Mouse (Mus musculus) cerebellum, postnatal 10 days (tissue): Measurements from ENCODE around the gene Wasf1.
A peak's percentile ranks its signal among the peaks of the same experiment; 100 is the strongest.

Source experiments
- DNase-seq, 2 experiments: peaks; one replicate each; pipeline ENCODE4 v3.0.0; 2021; ENCODE audit warnings: mixed read lengths in 2 of 2

Wasf1 gene

DNA sequence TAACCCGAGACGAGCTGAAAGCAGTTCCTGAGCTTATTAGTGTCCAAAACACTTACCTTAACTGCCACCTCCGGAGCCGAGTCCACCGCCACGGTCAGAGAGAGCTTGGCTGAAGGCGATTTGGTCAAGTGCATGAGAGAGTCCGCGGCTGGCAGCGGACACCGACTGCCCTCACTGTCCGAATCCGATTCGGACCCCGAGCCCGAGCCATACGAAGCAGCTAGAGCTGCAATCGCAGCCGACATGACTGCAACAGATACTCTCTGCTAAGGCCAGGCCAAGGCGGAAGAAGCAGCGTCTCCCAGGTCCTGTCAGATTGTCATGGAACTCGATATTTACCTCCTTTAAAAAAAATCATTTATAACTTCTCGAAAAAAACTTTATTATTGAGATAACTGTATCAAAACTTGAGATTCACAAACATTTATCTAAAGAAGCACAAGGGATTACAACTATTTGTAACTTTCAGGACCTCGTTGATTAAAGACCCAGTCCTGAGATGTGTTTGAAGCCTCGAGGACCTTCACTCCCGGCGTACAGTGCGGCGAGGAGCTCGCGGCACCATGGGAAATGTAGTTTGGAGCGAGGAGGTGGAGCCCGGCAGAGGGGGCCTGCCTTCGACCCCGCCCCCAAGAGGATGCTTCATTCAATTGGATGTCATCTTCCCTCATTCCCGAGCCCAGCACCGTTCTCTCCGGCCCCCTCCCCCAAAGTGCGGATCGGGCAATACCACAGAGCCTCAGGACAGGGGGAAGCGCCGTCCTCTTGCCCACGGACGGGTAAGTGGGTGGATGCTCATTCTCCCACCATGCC, at the start of gene Wasf1, which contains the start of gene Cdc40:
Gene Wasf1, plus strand, starts transcription at position 645 of the 813 bp plus-strand sequence.
Gene Cdc40, minus strand, starts transcription at position 481 of the 813 bp plus-strand sequence.
- DNase-seq: peak; percentile 100

DNA sequence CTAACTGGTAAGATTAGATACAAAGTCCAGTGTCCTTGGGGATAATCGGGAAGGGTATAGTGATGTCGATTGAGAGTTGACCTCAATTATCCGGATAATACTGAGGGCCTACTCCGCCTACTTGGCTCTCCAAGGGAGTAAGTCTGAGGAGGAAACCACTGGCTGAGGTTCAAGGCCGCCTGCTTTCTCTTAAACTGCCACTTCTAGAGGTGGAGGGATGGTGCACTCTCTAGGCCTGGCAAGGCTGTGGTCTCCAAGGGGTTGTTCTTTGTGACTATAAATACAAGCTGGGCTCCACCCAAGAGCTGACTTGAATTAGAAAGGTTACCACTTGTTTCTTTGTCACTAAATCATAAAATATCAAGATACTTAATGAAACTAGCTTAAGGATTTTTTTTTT, 43.2 kb upstream of the Wasf1 start:
- DNase-seq: peak; percentile 31 to 38

DNA sequence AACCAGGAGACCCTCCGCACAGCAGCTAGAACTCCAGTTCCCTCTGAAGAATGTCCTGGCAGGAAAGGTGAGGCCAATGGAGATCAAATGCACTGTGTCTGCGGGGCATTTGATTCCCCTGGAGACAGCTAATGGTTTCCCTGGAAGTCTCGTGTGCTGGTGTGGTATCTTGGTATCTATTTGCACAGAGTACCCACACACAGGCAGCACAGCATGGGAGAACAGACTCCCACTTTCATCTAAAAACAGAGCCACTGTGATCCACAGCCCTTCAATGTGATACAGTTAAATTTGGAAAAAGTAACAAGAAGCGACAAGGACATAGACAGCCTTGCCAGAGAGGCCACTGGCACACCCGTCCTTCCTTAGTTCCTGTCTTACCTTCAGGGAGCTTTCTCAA, 39.4 kb upstream of the Wasf1 start:
- DNase-seq: no peak

DNA sequence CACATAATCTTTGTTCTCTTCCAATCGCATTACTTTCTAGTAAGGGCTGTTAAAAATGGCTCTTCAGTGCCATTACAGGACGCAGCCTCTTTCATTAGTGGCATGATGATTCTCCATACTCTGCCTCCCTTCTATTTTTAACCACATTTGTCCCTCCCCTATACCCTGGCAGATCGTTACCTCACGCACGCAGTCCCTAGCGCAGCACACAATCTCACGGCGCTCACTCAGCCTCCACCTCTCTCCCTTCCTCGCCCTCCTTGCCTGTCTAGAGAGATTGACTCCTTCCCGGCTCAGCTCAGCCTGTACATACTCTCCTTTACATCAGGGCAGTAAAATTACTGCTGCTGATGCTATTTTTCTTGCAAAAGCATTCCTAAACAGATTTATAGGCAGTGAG, 38.7 kb upstream of the Wasf1 start:
- no peak for DNase-seq

DNA sequence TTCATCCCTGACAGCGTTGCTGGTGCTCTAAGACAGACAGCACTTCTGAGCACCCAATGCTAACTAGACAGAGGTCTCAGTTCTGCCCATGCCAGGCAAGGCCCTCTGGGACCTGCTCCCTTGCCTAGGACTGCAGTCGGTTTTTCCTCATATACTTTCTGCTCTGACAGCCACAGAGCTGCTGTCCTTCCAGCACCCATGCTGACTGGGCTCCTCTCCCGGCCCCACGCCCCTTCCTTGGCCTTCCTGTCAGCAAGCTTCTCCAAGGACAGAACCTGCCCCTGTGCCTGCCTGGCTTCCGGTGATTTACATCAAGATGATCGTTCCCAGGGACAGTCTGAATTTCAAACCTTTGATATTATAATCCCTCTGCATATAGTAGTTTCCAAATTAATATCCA, 37.6 kb upstream of the Wasf1 start:
- DNase-seq: peak; percentile 68 to 72

DNA sequence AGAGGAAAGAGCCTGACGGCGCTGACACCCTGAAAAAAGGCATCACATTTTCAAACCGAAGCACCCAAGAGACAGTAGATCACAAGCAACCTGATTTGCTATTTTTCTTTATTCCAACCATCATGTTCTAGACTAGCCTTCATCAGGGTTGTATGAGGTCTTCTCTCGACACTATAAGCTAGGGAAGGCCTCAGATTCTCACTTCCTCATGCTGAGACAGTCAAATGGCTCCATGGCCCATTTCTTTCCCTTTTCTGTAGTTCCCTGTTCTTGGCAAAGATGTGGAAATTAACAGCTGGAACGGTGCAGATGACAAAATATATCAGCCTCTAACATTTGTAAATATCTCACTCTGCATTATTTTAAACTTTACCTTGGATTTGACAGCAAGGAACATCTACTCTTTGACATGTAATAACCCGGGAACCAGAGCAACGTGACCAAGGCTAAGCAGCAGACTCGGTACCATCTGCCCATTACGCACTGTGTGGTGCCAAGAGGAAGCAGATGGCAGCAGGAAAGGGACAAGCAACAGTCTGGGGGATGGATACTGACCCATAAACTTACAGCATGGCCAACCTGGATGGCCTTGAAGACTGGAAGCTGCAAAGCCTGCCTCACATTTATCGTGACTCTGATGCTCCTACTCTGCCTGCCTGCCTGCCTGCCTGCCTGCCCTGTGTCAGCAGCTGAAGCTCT, 36.0 kb upstream of the Wasf1 start:
- peak; percentile 81 to 86 for DNase-seq

DNA sequence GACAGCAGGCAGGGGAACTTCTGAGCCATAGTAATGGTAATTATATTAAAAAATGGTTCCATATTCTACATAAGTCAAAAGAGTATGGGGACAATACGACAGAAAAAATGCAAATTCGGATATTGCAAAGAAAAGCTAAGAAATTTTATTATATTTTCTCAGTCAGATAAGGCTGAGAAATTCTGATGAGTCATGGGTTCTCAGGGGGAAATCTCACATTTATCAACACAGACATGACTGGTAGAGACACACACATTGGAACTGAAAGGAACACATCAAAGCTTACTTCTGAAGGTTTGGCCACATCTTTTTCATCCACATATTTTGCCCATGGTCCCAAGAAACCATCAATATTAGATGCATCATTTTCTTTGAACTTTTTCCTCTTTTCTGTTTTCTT, 32.6 kb upstream of the Wasf1 start:
- no peak for DNase-seq

DNA sequence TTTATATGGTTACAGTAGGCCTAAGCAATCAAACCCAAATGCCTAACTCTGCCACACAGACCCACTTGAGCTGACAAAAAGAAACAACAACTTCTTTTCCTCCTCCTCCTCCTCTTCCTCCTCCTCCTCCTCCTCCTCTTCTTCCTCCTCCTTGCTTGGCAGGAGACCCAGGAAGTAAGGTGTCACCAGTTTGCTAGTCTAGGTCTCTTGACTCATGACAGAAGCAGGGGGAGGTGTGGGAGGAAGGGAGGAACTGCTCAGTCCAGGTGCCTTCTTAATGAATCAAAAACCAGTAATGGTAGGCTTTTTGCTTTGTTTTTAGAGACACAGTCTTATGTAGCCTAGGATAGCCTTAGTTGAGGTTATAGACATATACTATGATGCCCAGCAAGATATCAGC, 32.1 kb upstream of the Wasf1 start:
- no peak for DNase-seq

DNA sequence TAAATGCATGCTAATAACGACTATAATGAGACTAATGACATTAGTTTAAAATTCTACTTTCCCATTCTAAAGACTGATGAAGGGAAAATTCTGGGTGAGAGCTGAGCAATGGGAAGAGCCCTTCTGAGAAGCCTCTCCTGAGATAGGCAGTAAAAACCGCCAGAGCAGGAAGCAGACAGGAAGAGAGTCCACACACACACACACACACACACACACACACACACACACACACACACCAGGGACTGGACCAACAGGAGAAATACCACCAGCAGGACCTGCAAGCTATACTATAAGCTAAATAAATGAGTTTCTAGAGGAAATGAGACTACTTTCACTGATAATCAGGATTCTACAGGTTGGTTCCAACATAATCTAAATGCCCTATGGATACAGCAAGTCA, 27.7 kb upstream of the Wasf1 start:
- DNase-seq: no peak

DNA sequence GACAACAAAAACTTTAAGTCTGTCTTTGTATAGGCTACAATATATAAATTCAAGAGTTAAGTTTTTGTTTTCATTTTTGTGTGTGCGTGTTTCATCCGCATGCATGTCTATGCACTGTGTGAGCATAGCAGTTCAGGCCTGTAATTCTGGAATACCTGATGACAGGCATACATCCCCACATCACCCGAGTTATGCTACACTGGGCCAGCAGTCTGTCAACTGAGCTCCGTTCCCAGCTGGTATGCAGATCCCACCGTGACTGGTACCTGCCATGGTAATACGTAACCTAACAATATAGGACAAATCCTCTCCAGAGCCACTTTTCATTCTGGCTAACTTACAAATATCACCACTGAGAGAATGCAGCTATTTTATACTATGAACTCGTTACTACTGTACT, 26.6 kb upstream of the Wasf1 start:
- peak; percentile 43 to 56 for DNase-seq

DNA sequence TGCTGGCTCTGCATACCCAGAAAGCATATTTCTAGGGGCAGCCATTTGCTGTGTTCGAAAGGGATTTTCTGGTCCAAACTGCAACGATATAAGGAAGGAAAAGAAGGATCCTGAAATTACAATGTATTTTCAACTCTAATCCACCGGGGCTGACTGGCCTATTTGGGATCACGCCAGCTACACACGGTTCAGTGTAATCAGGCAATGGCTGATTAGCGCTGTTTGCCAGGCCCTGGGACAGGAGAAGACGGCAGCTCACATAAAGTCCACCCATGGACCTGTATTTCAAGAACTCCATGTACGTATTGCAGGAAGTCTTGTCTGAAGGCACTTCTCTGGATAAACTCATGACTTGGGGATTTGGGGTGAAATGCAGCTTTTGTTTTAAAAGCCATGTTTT, 25.7 kb upstream of the Wasf1 start:
- peak; percentile 94 to 95 for DNase-seq

DNA sequence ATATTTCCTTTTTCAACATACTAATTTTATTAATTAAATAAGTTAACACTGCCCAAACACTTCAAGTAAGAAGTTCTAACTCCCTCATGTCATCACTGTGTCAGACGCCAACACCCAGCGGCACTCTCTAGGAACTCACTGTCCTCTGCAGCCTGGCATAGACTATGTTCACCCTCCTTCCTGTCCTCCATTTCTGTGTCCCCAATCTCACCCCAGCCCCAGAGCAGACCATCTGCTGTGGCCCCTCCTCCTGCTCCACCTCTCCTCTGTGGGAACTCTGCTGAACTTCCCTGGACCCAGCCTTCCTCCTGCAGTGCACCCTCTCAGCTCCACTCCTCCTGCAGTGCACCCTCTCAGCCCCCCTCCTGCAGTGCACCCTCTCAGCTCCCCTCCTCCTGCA, 15.2 kb upstream of the Wasf1 start:
- DNase-seq: peak in 1 of 2 experiments; percentile 34

DNA sequence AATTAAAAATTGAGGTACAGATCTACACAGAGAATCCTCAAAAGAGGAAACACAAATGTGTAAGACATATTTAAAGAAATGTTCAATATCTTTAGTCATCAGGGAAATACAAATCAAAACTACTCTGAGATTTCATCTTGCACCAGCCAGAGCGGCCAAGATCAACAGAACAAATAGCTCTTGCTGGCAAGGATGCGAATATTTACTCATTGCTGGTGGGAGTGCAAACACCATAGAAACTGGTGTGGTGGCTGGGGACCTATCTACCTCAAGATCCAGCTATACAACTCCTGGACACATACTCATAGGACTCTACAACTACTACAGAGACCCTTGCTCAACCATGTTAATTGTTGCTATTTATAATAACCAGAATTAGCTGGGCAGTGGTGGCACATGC, 12.0 kb upstream of the Wasf1 start:
- DNase-seq: no peak

DNA sequence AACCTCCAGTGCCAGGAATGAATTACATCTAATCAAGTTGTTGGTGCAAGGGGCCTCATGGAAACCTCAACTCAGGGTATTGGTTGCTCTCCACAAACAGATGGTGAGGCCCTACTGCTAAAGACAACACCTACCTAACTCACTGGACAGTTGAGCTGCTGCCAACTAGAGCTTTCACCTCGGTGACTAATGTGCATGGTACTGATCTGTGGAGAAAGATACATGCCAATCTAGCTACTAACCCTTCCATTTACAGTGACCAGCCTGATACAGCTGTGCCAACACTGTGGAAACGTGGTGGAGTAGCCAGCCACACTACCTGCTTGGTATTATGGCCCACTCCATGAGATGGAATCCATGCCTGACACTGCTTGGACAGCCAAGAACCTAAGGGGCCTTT, 11.2 kb upstream of the Wasf1 start:
- DNase-seq: peak; percentile 71 to 77

DNA sequence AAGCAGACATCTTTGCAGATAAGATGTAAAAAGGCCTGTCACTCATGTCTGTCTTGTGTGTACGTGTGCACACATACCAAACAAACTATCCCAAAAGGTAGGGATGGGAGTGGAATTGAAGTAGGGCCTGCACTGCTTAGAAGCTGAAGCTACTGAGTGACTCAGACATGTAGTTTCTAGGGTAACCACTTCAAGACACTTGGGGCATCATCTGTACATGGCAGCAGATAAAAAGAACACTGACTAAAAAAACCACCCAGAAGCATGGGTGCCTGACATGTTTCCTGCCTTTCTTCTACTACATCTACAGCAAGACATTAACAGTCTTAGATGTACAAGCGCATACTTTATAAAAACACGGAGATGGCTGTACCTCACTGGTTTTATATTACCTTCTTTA, 5.0 kb upstream of the Wasf1 start:
- DNase-seq: no peak

DNA sequence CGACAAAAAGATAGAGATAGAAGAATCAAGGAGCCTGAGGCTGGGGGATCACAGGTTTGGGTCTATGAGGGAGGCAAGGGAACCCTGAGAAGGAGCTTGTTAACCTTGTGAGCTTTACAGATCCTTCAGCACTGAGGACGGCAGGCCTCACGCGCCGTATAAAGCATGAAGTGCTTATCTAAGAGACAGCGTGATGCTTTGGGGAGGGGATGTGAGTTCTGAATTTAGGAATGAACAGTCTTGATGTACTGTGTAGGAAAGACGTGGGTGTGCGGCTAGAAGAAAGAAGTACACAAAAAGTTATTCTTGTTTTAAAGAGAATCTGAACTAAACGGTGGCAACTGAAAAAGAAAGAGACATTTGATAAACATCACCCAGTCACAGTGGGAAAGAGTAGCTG, 3.3 kb upstream of the Wasf1 start:
- DNase-seq: no peak

DNA sequence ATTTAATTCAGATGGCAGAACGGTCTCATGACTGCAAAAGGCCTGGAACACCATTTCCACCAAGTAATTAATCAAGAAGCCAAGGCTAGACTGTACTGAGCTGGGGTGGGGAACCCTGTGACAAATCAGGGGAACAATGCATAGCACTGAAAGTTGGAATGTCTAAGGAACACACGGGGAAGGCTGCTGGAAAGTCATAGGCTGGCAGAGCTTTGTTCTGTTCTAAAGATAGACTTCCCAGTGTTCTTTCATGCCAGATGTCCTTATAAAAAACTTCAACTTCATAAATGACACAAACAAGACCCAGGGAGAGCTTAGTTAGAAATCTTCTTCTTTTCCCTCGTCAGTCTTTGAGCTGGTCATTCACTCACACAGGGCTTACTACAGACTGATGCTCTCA, 2.0 kb upstream of the Wasf1 start:
- no peak for DNase-seq

DNA sequence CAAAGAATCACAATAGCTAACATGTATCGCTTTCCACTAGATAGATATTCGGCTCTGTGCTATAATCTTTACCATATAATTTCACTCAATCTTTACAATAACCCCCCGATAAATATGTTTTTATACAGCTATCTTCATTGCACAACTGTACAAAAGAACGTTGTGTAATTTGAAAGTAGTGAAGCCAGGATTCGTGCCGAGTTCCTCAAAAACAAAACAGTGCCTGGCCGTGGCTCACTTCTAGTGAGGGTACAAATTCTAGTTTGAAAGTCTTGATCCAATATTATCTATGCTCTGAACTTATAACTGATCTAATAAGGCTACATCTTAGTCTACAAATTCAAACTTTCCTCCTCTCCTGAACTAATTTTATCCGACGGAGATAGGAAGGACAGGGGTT, 942 bp upstream of the Wasf1 start:
- no peak for DNase-seq

DNA sequence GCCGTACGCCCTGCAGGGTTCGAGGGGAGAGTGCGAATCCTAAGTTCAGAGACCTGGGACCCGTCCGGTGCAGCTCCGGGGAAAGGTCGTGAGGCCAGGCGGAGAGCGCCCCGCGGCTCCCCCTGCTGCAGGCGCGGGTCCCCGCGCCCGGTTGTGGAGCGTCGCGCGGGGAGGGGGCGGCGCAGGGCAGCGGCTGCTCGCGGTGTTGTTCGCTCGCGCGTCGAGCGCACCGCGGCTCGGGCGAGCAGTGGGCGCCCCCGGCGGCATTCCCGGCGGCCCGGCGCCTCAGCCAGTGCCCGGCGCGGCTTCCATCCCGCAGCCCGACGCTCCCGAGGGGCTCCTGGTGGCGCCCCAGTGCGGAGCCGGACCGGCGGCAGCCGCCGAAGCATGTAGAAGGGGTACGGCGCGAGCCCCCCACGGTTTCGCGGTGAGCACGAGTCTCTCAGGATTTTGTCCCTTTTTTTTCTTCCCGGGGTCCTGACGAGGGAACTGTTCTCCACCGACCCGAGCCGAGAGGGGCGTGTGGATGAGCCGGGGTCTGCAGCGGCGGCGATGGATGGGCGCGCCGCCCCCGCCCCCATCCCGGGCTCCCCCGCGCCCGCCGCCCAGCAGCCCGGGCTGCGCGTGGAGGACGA, 486 bp downstream of the Wasf1 start:
- no peak for DNase-seq

DNA sequence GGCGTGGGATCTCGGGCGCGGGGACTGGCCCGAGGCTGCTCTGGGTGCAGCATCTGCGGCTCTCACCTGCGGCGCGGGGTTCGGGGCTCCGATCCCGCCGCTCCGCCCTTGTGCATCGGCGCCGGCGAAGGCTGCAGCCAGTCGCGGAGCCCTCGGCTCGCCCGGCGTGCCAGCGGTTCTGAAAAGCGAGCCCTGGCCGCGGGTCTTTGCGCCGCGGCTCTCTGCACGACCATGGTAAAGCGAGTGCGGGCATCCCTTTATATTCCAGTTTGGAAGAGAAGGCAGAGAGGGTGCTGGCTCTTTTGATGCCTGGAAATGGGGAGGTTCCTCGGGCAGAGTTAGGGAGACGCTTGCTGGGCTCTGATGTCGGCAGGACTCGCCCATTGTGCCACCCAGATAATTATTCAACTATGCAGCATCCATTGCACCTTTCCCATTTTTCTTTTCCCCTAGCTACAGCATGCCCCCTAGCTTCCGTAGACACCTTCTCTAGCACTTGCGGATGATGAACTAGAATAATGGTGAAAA, 1.1 kb downstream of the Wasf1 start:
- DNase-seq: peak; percentile 77 to 78

DNA sequence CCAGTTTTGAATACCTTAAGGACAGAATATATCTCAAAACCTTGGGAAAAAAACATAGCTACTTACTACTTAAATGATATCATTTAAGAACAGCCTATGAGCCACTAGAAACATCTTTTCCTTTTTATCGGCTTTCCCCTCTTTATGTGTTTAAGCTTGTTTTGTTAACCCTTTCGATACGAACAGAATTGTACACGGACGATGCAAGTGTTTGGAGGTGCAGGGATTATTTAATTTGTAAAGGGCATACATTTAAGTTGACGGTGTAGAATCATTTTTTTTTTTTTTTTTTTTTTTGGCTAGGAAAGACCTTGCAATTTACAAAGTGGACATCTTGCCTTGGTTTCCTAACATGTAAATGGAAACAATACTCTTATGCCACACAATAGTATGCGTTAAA, 2.2 kb downstream of the Wasf1 start:
- DNase-seq: no peak

DNA sequence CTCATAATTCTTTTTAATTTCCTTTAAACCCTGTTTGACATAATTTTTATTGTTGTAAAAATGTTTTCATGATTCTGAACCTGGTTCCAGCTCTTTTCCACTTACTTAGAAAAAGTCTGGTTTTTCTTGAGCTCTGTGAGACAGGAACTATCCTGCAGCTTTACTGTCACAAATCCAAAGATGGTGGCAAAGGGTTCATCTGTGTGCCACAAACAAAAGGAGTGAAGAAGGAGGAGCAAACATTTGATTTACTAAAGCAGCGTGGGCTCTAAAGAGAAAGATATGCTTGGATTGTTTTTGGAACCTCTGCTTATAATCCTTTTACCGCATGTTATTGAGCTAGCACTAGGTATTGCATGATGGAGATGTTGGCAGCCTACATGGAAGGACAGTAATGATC, 4.0 kb downstream of the Wasf1 start:
- DNase-seq: peak; percentile 44 to 54

DNA sequence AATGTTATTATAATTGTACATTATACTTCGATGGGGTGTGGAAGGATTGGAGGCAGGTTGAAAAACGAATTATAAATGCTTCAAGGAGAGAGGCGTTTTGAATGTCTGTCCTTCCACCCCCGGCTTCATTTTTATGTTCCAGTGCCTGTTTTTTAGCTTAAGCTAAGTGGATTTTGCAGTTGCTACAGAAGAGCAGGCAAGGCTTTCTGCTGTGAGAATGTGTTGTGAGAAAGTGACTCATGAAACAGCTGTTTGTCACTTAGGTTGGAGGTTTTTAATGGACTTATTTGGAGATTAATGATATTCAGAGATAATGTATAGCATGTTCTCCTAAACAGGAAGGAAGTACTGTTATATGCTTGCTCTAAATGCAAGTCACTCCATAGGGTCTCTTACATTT, 5.9 kb downstream of the Wasf1 start:
- DNase-seq: no peak

DNA sequence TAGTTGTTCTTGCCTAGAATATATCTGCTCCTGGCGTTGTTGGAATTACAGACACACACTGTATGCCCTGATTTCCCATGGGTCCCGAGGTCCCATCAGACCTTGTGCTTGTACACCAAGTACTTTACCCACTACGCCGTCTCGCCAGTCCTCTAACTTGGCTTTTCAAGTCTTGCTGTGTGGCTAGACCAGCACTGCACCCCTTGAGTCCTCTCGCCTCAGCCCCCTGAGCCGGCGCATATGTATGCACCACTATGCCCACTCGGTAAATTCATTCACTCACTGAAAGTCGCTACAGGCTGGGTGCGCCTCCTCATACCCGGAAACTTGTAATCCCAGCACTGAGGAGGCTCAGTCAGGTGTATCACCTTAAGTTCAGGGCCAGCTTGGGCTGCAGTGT, 12.5 kb downstream of the Wasf1 start:
- no peak for DNase-seq
